16 mouse cellular contexts compared by ENCODE assay signal in the genomic region with DNA sequence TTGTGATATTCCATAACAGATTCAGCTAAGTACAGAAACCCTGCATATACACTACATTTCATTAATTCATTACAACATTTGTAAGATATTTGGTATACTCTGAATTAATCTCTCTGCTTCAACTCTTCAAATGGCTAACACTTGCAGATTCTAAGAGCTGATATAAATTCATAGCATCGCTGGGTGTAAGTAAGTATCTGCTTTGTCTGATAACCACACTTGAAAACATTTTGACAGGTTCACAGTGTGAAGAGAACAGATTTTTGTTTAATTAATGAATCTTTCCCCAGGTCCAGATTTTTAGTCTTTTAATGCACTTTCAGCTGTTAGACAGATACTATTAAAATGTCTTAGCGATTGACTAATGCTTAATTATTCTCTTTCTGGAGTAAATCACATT.
DNase-seq lines count a peak whose midpoint lies in the region; ATAC-seq and TF ChIP-seq lines count a peak whose summit lies in the region.
"Had no signal": no experiment of that assay in that cellular context is flagged by ENCODE, and none has a peak within 500 bp of the region (broad histone marks: within the 10 kb centered on the region; RNA-seq: fewer than 3 reads in every experiment).

No protein-coding gene starts in this region.

- no peak overlapping the region for H3K4me3 ChIP-seq in forebrain, embryonic 15.5 days
- H3K4me3 ChIP-seq in forebrain, postnatal 0 days (ENCODE audit: low read depth, low read length), result no peak overlapping the region
- H3K4me3 ChIP-seq in kidney, postnatal 0 days (replicated peaks; ENCODE audit: low read depth, low read length), result no peak overlapping the region
- H3K4me3 ChIP-seq in kidney, embryonic 15.5 days (replicated peaks), result no peak overlapping the region
- no peak overlapping the region for H3K4me3 ChIP-seq in hindbrain, embryonic 14.5 days (replicated peaks; ENCODE audit: low read length)
- H3K4me3 ChIP-seq: embryonic facial prominence, embryonic 10.5 days; embryonic facial prominence, embryonic 12.5 days; forebrain, embryonic 13.5 days had no signal

- ATAC-seq in forebrain, embryonic 15.5 days (replicated peaks), result peak; percentile 78
- no peak; the same call in 1 of the 2 replicates for ATAC-seq in forebrain, postnatal 0 days
- no peak for ATAC-seq in kidney, postnatal 0 days (replicated peaks; ENCODE audit: low FRiP score, low read depth)
- no peak for ATAC-seq in kidney, embryonic 15.5 days (replicated peaks; ENCODE audit: low FRiP score)
- ATAC-seq in hindbrain, embryonic 14.5 days (ENCODE audit: low FRiP score), result no peak
- ATAC-seq: forebrain, embryonic 13.5 days had no signal

- no peak for TF ChIP-seq CTCF in forebrain, postnatal 0 days (IDR thresholded peaks at IDR 0.05; ENCODE audit: low read depth)
- no peak for TF ChIP-seq CTCF in kidney, postnatal 0 days (IDR thresholded peaks at IDR 0.05; ENCODE audit: low read depth)

- WGBS in forebrain, embryonic 15.5 days, result 42% methylated on average over 2 of the region's 2 CpGs
- 32% methylated on average over 2 of the region's 2 CpGs for WGBS in forebrain, postnatal 0 days
- WGBS in kidney, postnatal 0 days, result 62% methylated on average over 2 of the region's 2 CpGs
- 68% methylated on average over 2 of the region's 2 CpGs for WGBS in kidney, embryonic 15.5 days
- 76% methylated on average over 2 of the region's 2 CpGs for WGBS in hindbrain, embryonic 14.5 days

- H3K9ac ChIP-seq in forebrain, embryonic 15.5 days (replicated peaks), result no peak overlapping the region
- H3K9ac ChIP-seq in forebrain, postnatal 0 days, result no peak overlapping the region
- no peak overlapping the region for H3K9ac ChIP-seq in kidney, postnatal 0 days (ENCODE audit: low read depth, low read length)
- H3K9ac ChIP-seq in kidney, embryonic 15.5 days, result no peak overlapping the region
- no peak overlapping the region for H3K9ac ChIP-seq in hindbrain, embryonic 14.5 days
- H3K9ac ChIP-seq: embryonic facial prominence, embryonic 12.5 days; forebrain, embryonic 13.5 days had no signal

- no peak for DNase-seq in forebrain, postnatal 0 days
- DNase-seq in kidney, postnatal 0 days (ENCODE audit: low spot score), result peak; percentile 22
- DNase-seq in hindbrain, embryonic 14.5 days (ENCODE audit: low spot score), result no peak
- DNase-seq: adrenal gland, adult 2 months; adrenal gland, postnatal 10 days; adrenal gland, postnatal 25 days; cerebellum, adult 11-12 months; cerebellum, adult 2 months; cerebellum, adult 9-10 months; cerebellum, postnatal 10 days; cerebellum, postnatal 25 days had no signal

- no peak overlapping the region for H3K4me2 ChIP-seq in forebrain, embryonic 15.5 days (replicated peaks)
- no peak overlapping the region for H3K4me2 ChIP-seq in forebrain, postnatal 0 days (ENCODE audit: low read depth)
- no peak overlapping the region for H3K4me2 ChIP-seq in kidney, postnatal 0 days (ENCODE audit: low read length)
- H3K4me2 ChIP-seq in kidney, embryonic 15.5 days, result no peak overlapping the region
- H3K4me2 ChIP-seq in hindbrain, embryonic 14.5 days (replicated peaks), result no peak overlapping the region
- H3K4me2 ChIP-seq: embryonic facial prominence, embryonic 12.5 days; forebrain, embryonic 13.5 days had no signal

- H3K36me3 ChIP-seq in forebrain, embryonic 15.5 days, result no peaks in the 10 kb centered on the region
- no peaks in the 10 kb centered on the region for H3K36me3 ChIP-seq in forebrain, postnatal 0 days (ENCODE audit: insufficient read depth)
- H3K36me3 ChIP-seq in kidney, postnatal 0 days (ENCODE audit: insufficient read depth, low read length), result no peaks in the 10 kb centered on the region
- H3K36me3 ChIP-seq in kidney, embryonic 15.5 days, result no peaks in the 10 kb centered on the region
- H3K36me3 ChIP-seq in hindbrain, embryonic 14.5 days (replicated peaks; ENCODE audit: control insufficient read depth, insufficient read depth), result no peaks in the 10 kb centered on the region
- H3K36me3 ChIP-seq: embryonic facial prominence, embryonic 10.5 days; embryonic facial prominence, embryonic 12.5 days had no signal

- H3K27me3 ChIP-seq in forebrain, embryonic 15.5 days, result no peaks in the 10 kb centered on the region
- no peaks in the 10 kb centered on the region for H3K27me3 ChIP-seq in forebrain, postnatal 0 days (ENCODE audit: insufficient read depth, low read length)
- no peaks in the 10 kb centered on the region for H3K27me3 ChIP-seq in kidney, postnatal 0 days (ENCODE audit: insufficient read depth, low read length)
- no peaks in the 10 kb centered on the region for H3K27me3 ChIP-seq in kidney, embryonic 15.5 days
- no peaks in the 10 kb centered on the region for H3K27me3 ChIP-seq in hindbrain, embryonic 14.5 days (ENCODE audit: control insufficient read depth, insufficient read depth, low read length)
- H3K27me3 ChIP-seq: embryonic facial prominence, embryonic 12.5 days; forebrain, embryonic 13.5 days had no signal

- H3K27ac ChIP-seq in forebrain, embryonic 15.5 days (replicated peaks), result no peak overlapping the region
- H3K27ac ChIP-seq in forebrain, postnatal 0 days (ENCODE audit: low read depth, low read length), result no peak overlapping the region
- H3K27ac ChIP-seq in kidney, postnatal 0 days, result no peak overlapping the region
- H3K27ac ChIP-seq in kidney, embryonic 15.5 days, result no peak overlapping the region
- H3K27ac ChIP-seq in hindbrain, embryonic 14.5 days, result no peak overlapping the region
- H3K27ac ChIP-seq: embryonic facial prominence, embryonic 10.5 days; embryonic facial prominence, embryonic 12.5 days; forebrain, embryonic 13.5 days had no signal

- H3K9me3 ChIP-seq in forebrain, embryonic 15.5 days, result no peaks in the 10 kb centered on the region
- no peaks in the 10 kb centered on the region for H3K9me3 ChIP-seq in forebrain, postnatal 0 days (ENCODE audit: low read length)
- H3K9me3 ChIP-seq in kidney, postnatal 0 days (replicated peaks; ENCODE audit: low read length), result no peaks in the 10 kb centered on the region
- no peaks in the 10 kb centered on the region for H3K9me3 ChIP-seq in kidney, embryonic 15.5 days (replicated peaks)
- no peaks in the 10 kb centered on the region for H3K9me3 ChIP-seq in hindbrain, embryonic 14.5 days (ENCODE audit: control insufficient read depth, low read length)
- H3K9me3 ChIP-seq: embryonic facial prominence, embryonic 10.5 days; embryonic facial prominence, embryonic 12.5 days; forebrain, embryonic 13.5 days had no signal

- no peaks in the 10 kb centered on the region for H3K4me1 ChIP-seq in forebrain, embryonic 15.5 days
- no peaks in the 10 kb centered on the region for H3K4me1 ChIP-seq in forebrain, postnatal 0 days (ENCODE audit: insufficient read depth)
- no peaks in the 10 kb centered on the region for H3K4me1 ChIP-seq in kidney, postnatal 0 days (replicated peaks; ENCODE audit: insufficient read depth, low read length)
- H3K4me1 ChIP-seq in kidney, embryonic 15.5 days, result no peaks in the 10 kb centered on the region
- no peaks in the 10 kb centered on the region for H3K4me1 ChIP-seq in hindbrain, embryonic 14.5 days (replicated peaks; ENCODE audit: control insufficient read depth, insufficient read depth, low read length)
- H3K4me1 ChIP-seq: embryonic facial prominence, embryonic 10.5 days; embryonic facial prominence, embryonic 12.5 days; forebrain, embryonic 13.5 days had no signal
